Mouse (Mus musculus): Measurements from ENCODE around the gene Ap1m2. TPM values are rescaled to one million over a fixed set of nuclear protein-coding genes. Genes with fewer than 3 reads are reported as not detected.

Gene Ap1m2
- not detected for total RNA-seq (2021)
- long read RNA-seq, experiment 1 = 0 reads
- long read RNA-seq, experiment 2 = 0 reads

- no peak for DNase-seq
These were observed at the start of gene Ap1m2 for GRCm38 (mm10) chr9:21312134-21312533. Ap1m2 (minus strand) TSS chr9:21312337.

- DNase-seq = peak; percentile 40 to 73
These were observed 45.0 kb upstream of the Ap1m2 start for GRCm38 (mm10) chr9:21356981-21357718.

- no peak for DNase-seq
These were observed 42.7 kb upstream of the Ap1m2 start for GRCm38 (mm10) chr9:21354796-21355195.

- DNase-seq = no peak
These were observed 41.2 kb upstream of the Ap1m2 start for GRCm38 (mm10) chr9:21353373-21353686.

GRCm38 (mm10) chr9:21352463-21353372, 40.6 kb upstream of the Ap1m2 start:
- DNase-seq = peak in 1 of 2 experiments; percentile 20

GRCm38 (mm10) chr9:21351702-21352377, 39.7 kb upstream of the Ap1m2 start:
- no peak for DNase-seq

GRCm38 (mm10) chr9:21351178-21351577, 39.0 kb upstream of the Ap1m2 start:
- no peak for DNase-seq

GRCm38 (mm10) chr9:21348152-21348551, 36.0 kb upstream of the Ap1m2 start:
- DNase-seq = no peak

GRCm38 (mm10) chr9:21346627-21347365, 34.7 kb upstream of the Ap1m2 start:
- DNase-seq = no peak

- DNase-seq = peak in 1 of 2 experiments; percentile 25
These were observed 28.3 kb upstream of the Ap1m2 start for GRCm38 (mm10) chr9:21340411-21340810.

GRCm38 (mm10) chr9:21337652-21338051, 25.5 kb upstream of the Ap1m2 start:
- DNase-seq = no peak

GRCm38 (mm10) chr9:21336491-21336890, 24.4 kb upstream of the Ap1m2 start:
- DNase-seq = no peak

GRCm38 (mm10) chr9:21335391-21335790, 23.3 kb upstream of the Ap1m2 start:
- DNase-seq = no peak

- no peak for DNase-seq
These were observed 22.6 kb upstream of the Ap1m2 start for GRCm38 (mm10) chr9:21334747-21335146.

GRCm38 (mm10) chr9:21333523-21333922, 21.4 kb upstream of the Ap1m2 start:
- DNase-seq = no peak

- DNase-seq = no peak
These were observed 20.3 kb upstream of the Ap1m2 start for GRCm38 (mm10) chr9:21332161-21333061.

- no peak for DNase-seq
These were observed 19.4 kb upstream of the Ap1m2 start for GRCm38 (mm10) chr9:21331365-21332140.

- peak; percentile 34 to 56 for DNase-seq
These were observed 17.7 kb upstream of the Ap1m2 start for GRCm38 (mm10) chr9:21329699-21330289.

- peak; percentile 23 to 57 for DNase-seq
These were observed 16.9 kb upstream of the Ap1m2 start for GRCm38 (mm10) chr9:21329041-21329440.

- no peak for DNase-seq
These were observed 15.9 kb upstream of the Ap1m2 start for GRCm38 (mm10) chr9:21328041-21328440.

Measured in adrenal gland, postnatal 36 days (tissue).